Comparison of ENCODE assay signal across 8 mouse cellular contexts in the genomic region with DNA sequence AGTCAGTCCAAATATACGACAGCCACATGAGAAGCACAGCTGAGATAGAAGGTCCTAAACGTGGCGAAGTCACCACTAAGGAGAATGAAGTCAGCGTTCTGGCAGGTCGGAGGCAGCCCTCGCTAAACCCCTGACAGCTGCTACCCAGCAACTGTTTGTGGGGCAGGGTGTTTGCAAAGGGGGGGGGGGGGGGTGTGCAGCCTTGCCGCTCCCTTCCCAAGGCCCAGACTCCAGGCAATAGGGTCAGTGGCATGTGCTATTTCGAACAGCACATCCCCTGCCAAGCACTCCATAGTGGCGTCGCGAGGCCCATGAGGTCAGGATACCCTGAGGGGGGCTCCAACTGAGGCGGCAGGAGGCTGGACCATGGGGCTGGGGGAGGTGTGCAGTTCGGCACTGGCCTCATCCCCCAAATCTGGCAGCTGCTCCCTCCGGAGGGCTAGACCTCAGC. TPM values are rescaled to one million over a fixed set of nuclear protein-coding genes. Genes with fewer than 3 reads are reported as not detected.
A peak's percentile ranks its signal among the peaks of the same experiment; 100 is the strongest.
DNase-seq lines count a peak whose midpoint lies in the region; ATAC-seq and TF ChIP-seq lines count a peak whose summit lies in the region.

No protein-coding gene starts in this region.

- no peaks in the 10 kb centered on the region for H3K36me3 ChIP-seq in lung, postnatal 0 days (ENCODE audit: insufficient read depth, low read length)
- H3K36me3 ChIP-seq in hindbrain, embryonic 15.5 days = no peaks in the 10 kb centered on the region
- no peaks in the 10 kb centered on the region for H3K36me3 ChIP-seq in midbrain, postnatal 0 days (ENCODE audit: insufficient read depth, low read length)

- no peak for TF ChIP-seq POLR2A in embryonic fibroblast, embryonic 13.5 days (IDR thresholded peaks at IDR 0.05; ENCODE audit: low read depth, low read length)

- H3K27me3 ChIP-seq in lung, postnatal 0 days (replicated peaks; ENCODE audit: insufficient read depth, low read length) = no peaks in the 10 kb centered on the region
- H3K27me3 ChIP-seq in hindbrain, embryonic 15.5 days = no peaks in the 10 kb centered on the region
- H3K27me3 ChIP-seq in midbrain, postnatal 0 days (ENCODE audit: insufficient read depth, low read length) = no peaks in the 10 kb centered on the region

- peak overlapping the region; percentile 65 for H3K4me3 ChIP-seq in lung, postnatal 0 days (ENCODE audit: low read depth, low read length)
- peak overlapping the region; percentile 60 for H3K4me3 ChIP-seq in embryonic fibroblast, embryonic 13.5 days (ENCODE audit: insufficient read depth, low read length)
- peak overlapping the region; percentile 84 for H3K4me3 ChIP-seq in hindbrain, embryonic 15.5 days
- H3K4me3 ChIP-seq in midbrain, postnatal 0 days (ENCODE audit: low read depth, low read length) = peak overlapping the region; percentile 66

- peak overlapping the region; percentile 93 for H3K27ac ChIP-seq in lung, postnatal 0 days (ENCODE audit: low read length)
- H3K27ac ChIP-seq in embryonic fibroblast, embryonic 13.5 days (ENCODE audit: insufficient read depth, low read length) = no peak overlapping the region
- H3K27ac ChIP-seq in hindbrain, embryonic 15.5 days (replicated peaks) = peak overlapping the region; percentile 100
- peak overlapping the region; percentile 99 for H3K27ac ChIP-seq in midbrain, postnatal 0 days (ENCODE audit: low read depth, low read length)

- 1% methylated on average over 14 of the region's 14 CpGs for WGBS in lung, postnatal 0 days
- 0% methylated on average over 14 of the region's 14 CpGs for WGBS in hindbrain, embryonic 15.5 days
- 1% methylated on average over 13 of the region's 14 CpGs for WGBS in midbrain, postnatal 0 days

- H3K4me1 ChIP-seq in lung, postnatal 0 days (ENCODE audit: insufficient read depth, low read depth, low read length) = peaks cover 16% of the 10 kb centered on the region
- H3K4me1 ChIP-seq in embryonic fibroblast, embryonic 13.5 days (ENCODE audit: control insufficient read depth, insufficient read depth, low read length) = peaks cover 3% of the 10 kb centered on the region
- peaks cover 35% of the 10 kb centered on the region for H3K4me1 ChIP-seq in hindbrain, embryonic 15.5 days (replicated peaks)
- peaks cover 8% of the 10 kb centered on the region for H3K4me1 ChIP-seq in midbrain, postnatal 0 days (ENCODE audit: insufficient read depth, low read length)

- no peak for DNase-seq in lung, postnatal 0 days (ENCODE audit: low spot score)
- DNase-seq in lung, adult 18-20 months = no peak
- peak; percentile 20 for DNase-seq in midbrain, postnatal 0 days (ENCODE audit: low spot score)
- no peak for DNase-seq in Muller cell, postnatal 12 days (ENCODE audit: inconsistent ontology term)
- no peak for DNase-seq in testis, postnatal 14 days (ENCODE audit: low spot score)

- H3K9ac ChIP-seq in lung, postnatal 0 days (replicated peaks; ENCODE audit: low read depth) = peak overlapping the region; percentile 39; the same call in 1 of the 2 replicates
- H3K9ac ChIP-seq in hindbrain, embryonic 15.5 days = peak overlapping the region; percentile 78
- peak overlapping the region; percentile 76 for H3K9ac ChIP-seq in midbrain, postnatal 0 days (replicated peaks; ENCODE audit: low read length, poor library complexity, severe bottlenecking)

- H3K9me3 ChIP-seq in lung, postnatal 0 days (ENCODE audit: low read length) = no peaks in the 10 kb centered on the region
- H3K9me3 ChIP-seq in hindbrain, embryonic 15.5 days = 0 out of 2 replicates have a peak, but pooled peaks cover 2% of the 10 kb centered on the region
- no peaks in the 10 kb centered on the region for H3K9me3 ChIP-seq in midbrain, postnatal 0 days (ENCODE audit: low read length)

- peak; percentile 50 for ATAC-seq in lung, postnatal 0 days
- ATAC-seq in hindbrain, embryonic 15.5 days (ENCODE audit: low FRiP score, low read depth) = no peak
- no peak; the same call in none of the 2 replicates for ATAC-seq in midbrain, postnatal 0 days (ENCODE audit: low FRiP score)
- no peak for ATAC-seq in monocyte, adult 5-6 weeks (replicated peaks; ENCODE audit: insufficient number of reproducible peaks, low FRiP score, low TSS enrichment, poor library complexity, severe bottlenecking)

- TF ChIP-seq CTCF in lung, postnatal 0 days (IDR thresholded peaks at IDR 0.05) = no peak
- TF ChIP-seq CTCF in embryonic fibroblast, embryonic 13.5 days (IDR thresholded peaks at IDR 0.05; ENCODE audit: borderline replicate concordance, insufficient read depth, low read length) = no peak
- no peak for TF ChIP-seq CTCF in midbrain, postnatal 0 days (IDR thresholded peaks at IDR 0.05)

- no peak for TF ChIP-seq EP300 in lung, postnatal 0 days (IDR thresholded peaks at IDR 0.05)

- H3K4me2 ChIP-seq in lung, postnatal 0 days (replicated peaks; ENCODE audit: low read depth, low read length) = peak overlapping the region; percentile 76
- H3K4me2 ChIP-seq in hindbrain, embryonic 15.5 days = peak overlapping the region; percentile 97
- peak overlapping the region; percentile 81 for H3K4me2 ChIP-seq in midbrain, postnatal 0 days (ENCODE audit: low read depth, low read length, poor library complexity, severe bottlenecking)

RNA-seq across cellular contexts. Expression of a gene that starts 0.8 kb away (rescaled TPM):
- 143 and 155 TPM in 2 replicates for polyA plus RNA-seq in lung, postnatal 0 days (2015; fragmentation: Nextera tagmentation; extraction: Ambion mirVana)
- polyA plus RNA-seq in embryonic fibroblast, embryonic 13.5 days (2011; ENCODE audit: insufficient read length, low read depth, missing spikeins) = 50.6 and 59.9 TPM in 2 replicates
- 45.6 and 46.2 TPM in 2 replicates for polyA plus RNA-seq in hindbrain, embryonic 15.5 days (2015; fragmentation: Nextera tagmentation; extraction: Ambion mirVana)
- 21.3 and 22.9 TPM in 2 replicates for total RNA-seq in midbrain, postnatal 0 days (2014; rRNA removed)
- polyA plus RNA-seq in midbrain, postnatal 0 days (2015; fragmentation: Nextera tagmentation; extraction: Ambion mirVana) = 39.2 and 39.3 TPM in 2 replicates
- total RNA-seq in monocyte, adult 5-6 weeks (2017) = 32.4 to 64.6 TPM (median 53.0 TPM) in 3 replicates

RNA-seq across cellular contexts. Expression of a gene that starts 11.3 kb away (rescaled TPM):
- polyA plus RNA-seq in lung, postnatal 0 days (2015; fragmentation: Nextera tagmentation; extraction: Ambion mirVana) = 15.1 and 18.9 TPM in 2 replicates
- polyA plus RNA-seq in embryonic fibroblast, embryonic 13.5 days (2011; ENCODE audit: insufficient read length, low read depth, missing spikeins) = 29.6 and 37.5 TPM in 2 replicates
- 171 and 188 TPM in 2 replicates for polyA plus RNA-seq in hindbrain, embryonic 15.5 days (2015; fragmentation: Nextera tagmentation; extraction: Ambion mirVana)
- total RNA-seq in midbrain, postnatal 0 days (2014; rRNA removed) = 403 and 429 TPM in 2 replicates
- polyA plus RNA-seq in midbrain, postnatal 0 days (2015; fragmentation: Nextera tagmentation; extraction: Ambion mirVana) = 207 and 213 TPM in 2 replicates
- total RNA-seq in monocyte, adult 5-6 weeks (2017) = 0.58 TPM in 1 of 3 replicates, not detected in the others

RNA-seq across cellular contexts. Expression of a gene that starts 14.0 kb away (rescaled TPM):
- polyA plus RNA-seq in lung, postnatal 0 days (2015; fragmentation: Nextera tagmentation; extraction: Ambion mirVana) = 18.8 and 22.4 TPM in 2 replicates
- 115 TPM in 2 replicates for polyA plus RNA-seq in embryonic fibroblast, embryonic 13.5 days (2011; ENCODE audit: insufficient read length, low read depth, missing spikeins)
- 43.3 and 44.1 TPM in 2 replicates for polyA plus RNA-seq in hindbrain, embryonic 15.5 days (2015; fragmentation: Nextera tagmentation; extraction: Ambion mirVana)
- total RNA-seq in midbrain, postnatal 0 days (2014; rRNA removed) = 281 and 298 TPM in 2 replicates
- 37.8 and 38.1 TPM in 2 replicates for polyA plus RNA-seq in midbrain, postnatal 0 days (2015; fragmentation: Nextera tagmentation; extraction: Ambion mirVana)
- 74.0 to 103 TPM (median 96.6 TPM) in 3 replicates for total RNA-seq in monocyte, adult 5-6 weeks (2017)

RNA-seq across cellular contexts. Expression of a gene that starts 39.4 kb away (rescaled TPM):
- polyA plus RNA-seq in lung, postnatal 0 days (2015; fragmentation: Nextera tagmentation; extraction: Ambion mirVana) = not detected in 2 replicates
- polyA plus RNA-seq in embryonic fibroblast, embryonic 13.5 days (2011; ENCODE audit: insufficient read length, low read depth, missing spikeins) = not detected in 2 replicates
- 0.21 and 0.27 TPM in 2 replicates for polyA plus RNA-seq in hindbrain, embryonic 15.5 days (2015; fragmentation: Nextera tagmentation; extraction: Ambion mirVana)
- 0.14 and 0.82 TPM in 2 replicates for total RNA-seq in midbrain, postnatal 0 days (2014; rRNA removed)
- polyA plus RNA-seq in midbrain, postnatal 0 days (2015; fragmentation: Nextera tagmentation; extraction: Ambion mirVana) = 0.98 and 1.4 TPM in 2 replicates
- not detected in 3 replicates for total RNA-seq in monocyte, adult 5-6 weeks (2017)

RNA-seq across cellular contexts. Expression of a gene that starts 41.5 kb away (rescaled TPM):
- 3.0 and 3.7 TPM in 2 replicates for polyA plus RNA-seq in lung, postnatal 0 days (2015; fragmentation: Nextera tagmentation; extraction: Ambion mirVana)
- 0.53 and 2.1 TPM in 2 replicates for polyA plus RNA-seq in embryonic fibroblast, embryonic 13.5 days (2011; ENCODE audit: insufficient read length, low read depth, missing spikeins)
- polyA plus RNA-seq in hindbrain, embryonic 15.5 days (2015; fragmentation: Nextera tagmentation; extraction: Ambion mirVana) = 0.30 and 0.47 TPM in 2 replicates
- 1.3 and 1.7 TPM in 2 replicates for total RNA-seq in midbrain, postnatal 0 days (2014; rRNA removed)
- 0.33 and 0.56 TPM in 2 replicates for polyA plus RNA-seq in midbrain, postnatal 0 days (2015; fragmentation: Nextera tagmentation; extraction: Ambion mirVana)
- total RNA-seq in monocyte, adult 5-6 weeks (2017) = 23.9 to 28.8 TPM (median 26.8 TPM) in 3 replicates
